Mouse (Mus musculus) urinary bladder, adult 2 months (tissue): Measurements from ENCODE around the gene Ltn1. TPM values are rescaled to one million over a fixed set of nuclear protein-coding genes. Genes with fewer than 3 reads are reported as not detected.

Source experiments
- DNase-seq: peaks from one replicate; pipeline ENCODE4 v3.0.0; 2022; ENCODE audit warnings: low spot score
- polyA plus RNA-seq: library from polyadenylated mRNA; depleted of rRNA; stranded (reverse); fragments of >200 nt; gene quantifications from 2 replicates; pipeline ENCODE4 v1.2.3, GENCODE M21; 2012; rRNA removed

Gene Ltn1
- polyA plus RNA-seq, 1 experiment = 11.4 TPM

DNA sequence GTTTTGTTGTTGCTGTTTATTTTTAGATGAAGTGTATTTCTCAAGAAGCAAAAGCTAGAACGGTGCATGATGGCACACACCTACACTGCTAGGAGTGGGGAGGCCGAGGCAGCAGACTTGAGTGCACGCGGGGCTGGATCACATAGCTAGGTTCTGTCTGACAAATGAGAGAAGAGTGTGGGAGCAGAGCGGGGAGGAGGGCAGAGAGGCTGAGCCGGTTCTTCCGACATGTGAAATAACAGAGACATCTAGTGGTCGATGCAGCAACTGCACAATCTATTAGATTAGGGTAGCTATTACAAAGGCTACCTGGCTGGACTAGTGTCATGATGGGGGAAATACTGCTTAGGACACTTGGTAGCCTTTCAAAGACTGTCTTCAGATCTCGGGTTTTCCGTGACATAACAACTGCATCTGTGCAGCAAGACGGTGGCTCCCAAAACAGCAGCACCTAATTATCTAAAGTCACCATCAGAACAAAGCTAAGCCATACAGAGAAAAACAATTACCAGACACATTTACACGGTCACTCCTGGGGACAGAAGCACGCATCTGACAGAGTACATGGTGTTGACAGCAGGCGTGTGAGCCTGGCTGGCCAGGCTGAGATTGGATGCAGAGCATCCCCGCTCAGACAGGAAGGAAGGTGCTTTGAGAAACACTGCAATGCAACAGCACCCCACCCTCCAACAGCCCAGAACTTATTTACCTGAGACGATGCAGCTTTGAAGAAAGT lies 38.4 kb downstream of the Ltn1 start:
- no peak for DNase-seq

DNA sequence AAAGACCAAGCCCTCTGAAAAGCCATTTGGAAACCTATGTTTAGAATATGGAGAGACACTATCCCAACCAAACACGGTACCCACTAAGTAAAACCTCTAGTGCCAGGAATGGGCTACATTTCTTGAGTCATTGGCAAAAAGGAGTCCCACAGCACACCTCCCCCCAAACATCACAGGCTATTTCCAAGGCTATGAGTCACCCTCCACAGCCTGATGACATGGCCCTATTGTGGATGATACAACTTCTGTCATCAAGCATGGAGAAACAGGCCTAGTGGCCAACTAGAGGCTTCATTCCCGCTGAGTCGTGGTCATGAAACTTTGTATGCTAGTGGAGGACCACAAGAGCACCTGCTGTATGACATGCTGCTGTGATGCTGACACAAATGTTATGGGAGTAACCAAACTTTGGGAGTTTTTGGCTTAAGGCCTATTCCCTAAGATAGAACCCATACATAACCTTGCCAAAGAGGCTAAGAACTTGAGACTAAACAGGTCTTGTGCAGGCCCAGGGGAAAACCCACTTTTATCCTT lies 44.9 kb downstream of the Ltn1 start:
- DNase-seq = no peak

DNA sequence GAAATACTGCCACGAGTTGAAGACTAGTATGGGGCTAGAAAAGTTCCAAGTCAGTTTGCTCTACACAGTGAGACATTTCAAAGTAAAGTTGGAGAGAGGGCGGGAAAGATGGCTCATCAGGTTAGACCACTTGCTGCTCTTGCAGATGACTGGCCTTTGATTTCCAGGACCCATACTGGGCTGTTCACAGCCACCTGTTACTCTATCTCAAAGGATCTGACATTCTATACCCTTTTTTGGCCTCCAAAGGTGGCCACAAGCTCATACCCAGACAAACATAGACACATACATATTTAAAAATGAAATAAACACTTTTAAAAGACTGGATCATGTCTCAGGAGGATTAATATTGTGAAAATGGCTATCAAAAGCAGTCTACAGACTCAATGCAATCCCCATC lies 48.0 kb downstream of the Ltn1 start:
- DNase-seq = no peak

DNA sequence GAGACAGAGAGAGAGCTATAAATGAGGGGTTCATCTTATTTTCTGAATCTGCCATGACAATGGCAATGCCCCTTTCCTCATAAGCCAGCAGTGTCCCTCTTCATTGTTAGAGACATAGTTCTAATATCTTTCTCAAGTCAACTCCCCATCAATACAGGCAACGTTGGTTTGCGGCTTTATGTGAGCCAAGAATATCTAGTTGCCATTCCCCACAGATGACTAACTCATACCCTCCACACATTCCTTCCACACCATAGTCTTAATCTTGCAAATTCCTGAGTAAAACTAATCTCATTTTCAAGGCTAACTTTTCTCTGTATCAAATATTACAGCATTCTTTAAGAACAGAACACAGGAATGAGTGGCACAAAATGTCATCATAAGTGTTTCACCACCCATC lies 49.4 kb downstream of the Ltn1 start:
- DNase-seq = no peak

DNA sequence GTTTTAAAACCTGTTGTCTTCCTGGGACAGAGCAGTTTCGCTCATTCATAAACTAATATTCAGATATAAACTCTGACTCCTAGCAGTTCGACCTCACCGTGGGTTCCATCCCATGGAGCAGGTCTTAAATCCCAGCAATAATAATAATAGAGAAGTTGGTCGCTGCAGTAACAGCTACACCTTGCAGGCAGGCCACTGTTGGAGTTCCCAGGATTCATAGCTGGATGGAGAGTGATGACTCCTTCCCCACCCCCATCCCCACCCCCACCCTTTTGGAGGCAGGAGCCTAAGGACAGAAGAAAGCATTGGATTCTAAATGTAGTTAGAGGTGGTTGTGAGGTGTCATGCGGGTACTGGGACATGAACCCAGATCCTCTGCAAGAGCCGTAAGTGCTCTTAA lies 66.0 kb downstream of the Ltn1 start:
- DNase-seq = no peak

DNA sequence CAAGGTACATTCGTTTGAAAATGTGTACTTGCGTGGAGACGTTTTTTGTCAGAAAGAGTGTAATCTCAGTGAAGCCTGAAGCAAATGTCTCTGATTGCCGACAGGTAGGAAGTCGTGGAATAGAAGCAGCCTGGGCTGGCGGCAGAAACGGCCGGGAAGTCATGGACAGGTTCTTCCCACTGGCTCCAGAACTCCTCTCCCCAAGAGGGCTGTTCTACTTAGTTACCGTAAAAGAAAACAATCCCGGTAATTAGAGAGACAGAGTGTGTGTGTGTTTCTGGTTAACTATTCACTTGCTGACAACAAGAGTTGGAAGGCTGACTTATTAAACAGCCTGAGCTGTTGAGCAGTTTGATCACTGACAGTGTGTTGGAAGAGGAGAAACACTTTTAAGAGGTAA lies 66.4 kb downstream of the Ltn1 start:
- no peak for DNase-seq

DNA sequence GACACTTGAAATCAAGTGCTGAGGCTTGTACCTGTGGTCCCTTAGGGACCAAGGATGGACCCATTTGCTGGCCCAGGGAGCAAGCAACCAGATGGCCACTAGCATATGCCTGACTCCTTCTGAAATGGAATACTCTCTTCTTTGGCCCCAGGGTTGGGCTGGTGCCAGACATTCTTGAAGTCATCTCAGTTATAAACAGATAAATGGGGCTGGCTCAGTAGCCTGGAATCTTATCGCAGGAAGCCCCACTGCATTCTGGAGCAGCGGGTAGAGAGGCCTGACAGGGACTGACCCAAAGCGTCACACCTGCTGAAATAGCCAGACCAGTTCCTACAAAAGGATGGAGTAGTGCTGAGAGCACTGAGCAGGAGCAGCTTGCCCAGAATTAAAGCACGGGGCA lies 68.2 kb downstream of the Ltn1 start:
- no peak for DNase-seq

DNA sequence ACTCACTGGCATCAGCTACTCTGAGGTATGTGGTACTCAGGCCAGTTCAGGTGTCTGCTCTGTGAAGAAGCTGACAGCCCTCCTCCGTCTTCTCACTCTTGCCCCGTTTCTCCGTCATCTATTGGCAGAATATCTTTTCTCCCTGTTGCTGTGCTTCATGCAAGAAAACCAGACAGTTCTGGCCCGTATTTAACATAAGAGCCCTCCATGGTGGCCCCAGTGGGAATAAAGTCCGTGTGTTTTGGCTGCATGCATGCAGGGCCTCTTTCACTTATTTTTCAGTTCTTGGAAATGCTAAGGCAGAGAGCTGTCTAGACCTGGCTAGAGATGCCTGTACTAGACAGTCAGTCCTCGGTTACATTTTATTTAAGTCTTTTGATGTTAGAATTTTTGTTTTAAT lies 72.3 kb downstream of the Ltn1 start:
- no peak for DNase-seq

DNA sequence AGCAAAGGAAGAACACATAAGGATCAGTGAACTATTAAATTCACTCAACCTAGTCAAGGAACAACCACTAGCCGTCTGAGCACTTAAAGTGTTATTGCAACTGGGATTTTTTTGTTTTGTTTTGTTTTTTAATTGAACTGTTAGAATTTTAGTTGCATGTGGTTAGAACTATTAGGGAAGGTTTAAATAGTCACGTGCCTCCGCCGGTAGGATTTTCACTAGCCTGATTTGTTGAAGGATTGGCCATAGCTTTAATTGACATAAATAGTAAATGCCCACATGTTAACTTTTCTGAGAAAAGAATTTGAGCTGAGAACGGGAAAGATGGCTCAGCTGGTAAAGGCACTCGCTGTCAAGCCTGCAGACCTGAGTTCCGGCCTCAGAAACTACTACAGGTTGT lies 77.7 kb downstream of the Ltn1 start:
- no peak for DNase-seq

DNA sequence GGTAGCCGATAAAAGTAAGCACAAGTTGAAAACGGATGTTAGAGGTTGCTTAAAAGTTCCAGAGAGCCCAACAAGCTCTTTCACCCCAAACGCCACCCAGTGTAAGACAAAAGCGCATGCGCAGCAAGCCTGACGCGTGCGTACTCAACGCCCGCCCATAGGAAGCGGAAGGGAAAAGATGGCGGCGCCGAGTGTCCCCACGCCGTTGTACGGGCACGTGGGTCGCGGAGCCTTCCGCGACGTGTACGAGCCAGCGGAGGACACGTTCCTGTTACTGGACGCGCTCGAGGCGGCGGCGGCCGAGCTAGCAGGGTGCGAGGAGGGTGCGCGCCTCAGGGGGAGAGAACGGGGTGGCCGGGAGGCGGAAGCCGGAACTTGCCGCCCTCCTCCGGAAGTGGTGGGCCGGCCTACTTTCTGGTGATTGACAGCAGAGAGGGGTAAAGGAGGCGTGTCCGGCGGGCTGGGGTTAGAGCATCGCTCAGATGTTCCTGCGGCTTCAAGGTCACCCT lies 78.3 kb downstream of the Ltn1 start, which contains the start of gene N6amt1:
N6amt1 (plus strand) TSS at position 111 of the 509 bp plus-strand sequence.
- DNase-seq = peak; percentile 94

DNA sequence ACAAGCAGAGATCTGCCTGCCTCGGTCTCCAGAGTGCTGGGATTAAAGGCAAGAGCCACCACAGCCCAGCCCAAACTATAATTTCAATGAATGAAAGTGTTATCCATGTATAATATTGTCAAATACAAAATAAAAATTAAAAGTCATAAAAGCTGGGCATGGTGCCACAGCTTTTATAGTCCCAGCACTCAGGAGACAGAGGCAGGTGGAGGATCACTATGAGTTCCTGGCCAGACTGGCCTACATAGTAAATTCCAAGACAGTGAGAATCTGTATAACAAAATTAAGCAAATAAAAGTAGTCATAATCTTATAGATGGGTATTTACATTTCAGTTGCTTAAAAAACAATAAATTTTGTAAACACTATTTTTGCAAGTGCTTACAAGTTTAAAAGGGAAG lies 78.8 kb downstream of the Ltn1 start:
- DNase-seq = no peak

DNA sequence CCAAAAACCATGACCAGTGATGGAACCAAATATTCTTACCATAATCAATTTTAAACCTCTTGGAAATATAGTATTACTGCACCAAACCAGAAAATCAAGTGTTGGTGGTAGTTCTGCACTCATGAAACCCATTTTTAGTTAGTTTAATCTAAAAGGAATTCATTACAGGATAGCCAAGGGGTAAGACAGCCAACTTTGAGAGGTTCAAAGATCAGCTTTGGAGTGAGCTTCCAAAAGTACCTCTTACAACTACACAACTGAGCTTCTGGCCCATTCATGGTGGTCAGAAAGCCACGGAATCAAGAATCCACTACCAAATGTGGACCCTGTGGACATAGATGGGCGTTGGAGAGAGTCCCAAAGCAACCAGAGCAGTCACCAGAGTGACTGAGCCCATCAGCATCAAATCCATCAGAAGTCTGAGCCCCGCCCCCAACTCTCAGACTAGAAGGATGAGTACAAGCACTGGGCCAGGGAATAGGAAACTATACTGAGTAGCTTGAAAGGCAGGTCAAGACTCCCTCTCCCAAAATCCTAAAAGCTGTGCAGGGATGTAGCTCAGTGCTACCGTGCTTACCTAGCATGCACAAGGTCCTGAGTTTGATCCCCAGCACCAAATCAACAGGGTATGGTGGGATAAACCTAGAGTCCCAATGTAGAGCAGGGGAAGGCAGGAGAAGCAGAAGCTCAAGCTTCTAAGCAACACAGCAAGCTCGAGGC lies 80.9 kb downstream of the Ltn1 start:
- no peak for DNase-seq

DNA sequence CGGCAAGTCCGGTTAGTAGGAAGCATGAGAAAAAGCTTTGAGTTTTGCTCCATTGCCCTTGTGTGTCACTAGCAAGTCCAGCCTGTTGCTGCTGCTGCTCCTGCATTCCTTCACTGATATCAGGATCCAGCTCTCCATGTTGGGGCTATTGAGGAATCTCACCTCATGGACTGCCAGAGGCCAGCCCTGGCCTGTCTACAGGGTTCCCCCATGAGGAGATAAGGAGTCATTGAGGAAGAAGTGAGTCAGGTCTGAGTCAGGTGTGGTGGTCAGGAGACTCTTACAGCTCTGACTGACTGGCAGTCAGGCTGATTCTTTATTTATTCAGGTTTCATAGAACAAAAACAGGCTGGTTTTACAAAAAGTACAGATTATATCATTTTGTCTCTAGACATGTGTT lies 84.3 kb downstream of the Ltn1 start:
- peak; percentile 29 for DNase-seq

DNA sequence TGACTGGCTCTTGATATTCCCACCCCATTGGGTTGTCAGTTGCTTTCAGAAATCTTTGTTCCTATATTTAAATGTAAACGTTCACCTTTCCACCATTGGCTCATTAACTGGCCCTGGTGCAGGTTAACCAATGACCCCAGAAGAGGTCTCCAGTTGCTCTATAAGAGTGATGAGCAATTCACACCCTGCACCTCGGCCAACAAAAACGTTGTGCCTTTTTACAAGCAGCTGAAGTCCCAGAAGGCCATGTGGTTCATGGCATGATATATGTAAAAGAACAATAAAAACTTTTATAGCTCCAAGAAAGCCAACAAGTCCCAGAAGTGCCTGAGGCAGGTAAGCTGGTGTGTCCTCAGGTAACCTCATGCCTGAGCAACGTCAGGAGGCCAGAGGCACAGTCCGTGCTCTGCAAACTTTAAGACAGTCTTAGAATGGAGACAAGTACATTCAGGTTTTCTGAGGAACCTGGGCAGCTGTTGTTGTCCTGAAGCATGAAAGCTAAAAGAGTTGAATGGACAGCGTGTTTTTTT lies 91.3 kb downstream of the Ltn1 start:
- no peak for DNase-seq

DNA sequence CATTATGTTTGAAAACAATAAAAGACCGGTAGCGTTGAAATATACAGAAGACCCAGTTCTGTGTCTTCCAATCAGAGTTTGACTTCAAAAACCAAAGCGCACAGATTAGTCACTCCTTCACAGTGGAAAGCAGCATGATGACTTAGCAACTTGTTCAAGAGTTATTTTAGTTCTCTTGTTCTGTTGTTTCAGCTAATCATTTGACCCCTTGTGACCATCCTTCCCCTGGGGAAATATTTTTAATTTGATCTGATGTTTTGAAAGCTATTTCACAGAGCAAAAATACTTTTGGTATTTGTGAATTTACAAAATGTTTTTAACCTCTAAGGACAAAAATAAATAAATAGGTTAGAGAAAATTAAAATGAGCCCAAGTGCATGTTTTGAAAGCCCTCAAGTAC lies 97.7 kb downstream of the Ltn1 start:
- no peak for DNase-seq

DNA sequence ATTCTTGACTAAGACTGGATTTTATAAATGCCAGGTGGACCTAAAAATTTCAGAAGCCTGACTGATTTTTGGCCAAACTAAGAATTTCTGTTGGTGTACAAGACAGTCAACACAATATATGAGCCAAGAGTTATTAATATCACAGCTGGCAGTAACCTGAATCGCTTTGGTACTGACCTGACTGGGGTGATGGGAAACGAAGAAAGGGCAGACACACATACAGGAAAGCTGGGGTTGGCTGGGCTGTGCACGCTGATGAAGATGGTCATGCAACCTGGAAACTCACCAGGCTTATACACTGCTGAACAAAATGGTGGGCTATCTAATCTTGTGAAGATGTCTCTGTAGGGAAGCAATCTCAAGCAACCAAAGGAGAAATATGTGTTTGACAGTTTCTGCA lies 102.4 kb downstream of the Ltn1 start:
- DNase-seq = no peak

Other genes starting within 250 kb of the Ltn1 start
- 23.4 and 27.6 TPM in 2 replicates for gene N6amt1, start 78.4 kb downstream of the Ltn1 start, polyA plus RNA-seq
- gene Rwdd2b, start 8.0 kb upstream of the Ltn1 start, polyA plus RNA-seq = 4.4 and 4.6 TPM in 2 replicates
- gene Usp16, start 22.1 kb upstream of the Ltn1 start, polyA plus RNA-seq = 39.5 and 47.9 TPM in 2 replicates
- 119 and 127 TPM in 2 replicates for gene Cct8, start 63.3 kb upstream of the Ltn1 start, polyA plus RNA-seq
- 2.8 TPM in 2 replicates for gene Map3k7cl, start 120.7 kb upstream of the Ltn1 start, polyA plus RNA-seq